Mouse (Mus musculus): ENCODE results near the gene Lyve1.

The Lyve1 gene

GRCm38 (mm10) chr7:110807460-110808030 lies 55.5 kb downstream of the Lyve1 start:
- DNase-seq, result no peak

GRCm38 (mm10) chr7:110804266-110804665 lies 58.8 kb downstream of the Lyve1 start:
- DNase-seq, result no peak

- no peak for DNase-seq
These were observed 59.9 kb downstream of the Lyve1 start for GRCm38 (mm10) chr7:110803131-110803530.

GRCm38 (mm10) chr7:110801028-110801427 lies 62.0 kb downstream of the Lyve1 start:
- DNase-seq, result peak; percentile 77
